Mouse (Mus musculus) cerebellum, adult 9-11 months (tissue): ENCODE data around the gene Hspa1a.
"Not testable (repeated sequence)": the region's sequence is repeated elsewhere in the genome, so short reads cannot be mapped to it uniquely, and the experiment has no call there.

Experiments used
- DNase-seq: peaks from one replicate; pipeline ENCODE4 v3.0.0; 2022

Gene Hspa1a

DNA sequence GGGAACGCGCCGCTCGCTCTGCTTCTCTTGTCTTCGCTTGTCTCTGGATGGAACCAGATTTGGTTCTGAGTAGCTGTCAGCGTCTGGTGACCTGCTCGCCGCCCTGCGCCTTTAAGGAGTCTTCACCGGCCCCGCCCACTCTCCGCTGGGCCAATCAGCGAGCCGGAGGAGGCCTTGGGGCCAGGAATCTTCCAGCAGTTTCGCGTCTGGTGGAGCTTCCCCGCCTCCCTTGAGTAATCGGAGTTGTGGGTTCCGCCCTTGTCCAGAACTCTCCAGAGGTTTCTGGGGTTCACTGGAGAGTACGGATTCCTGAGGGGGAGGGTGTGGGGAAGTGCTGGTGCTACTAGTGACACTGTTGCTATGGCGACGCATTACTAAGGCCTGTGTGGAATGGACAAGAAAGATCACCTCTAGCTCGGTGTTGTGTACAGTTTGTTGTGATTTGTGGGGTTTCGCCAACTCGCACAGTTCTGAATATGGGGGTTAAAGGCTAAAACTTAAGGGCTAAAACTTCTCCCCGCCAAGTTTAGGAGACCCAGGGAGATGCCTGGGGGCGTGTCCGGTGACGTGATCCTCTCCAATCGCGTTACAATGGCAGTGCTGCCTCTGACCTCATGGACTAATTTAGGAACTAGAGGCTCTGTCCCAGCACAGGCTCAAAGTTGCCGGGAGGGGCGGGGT, at the start of gene Hspa1a, which contains the start of gene Hspa1l:
Hspa1a (minus strand) TSS at position 88 of the 681 bp plus-strand sequence.
Hspa1l (plus strand) TSS at position 635 of the 681 bp plus-strand sequence.
- DNase-seq = peak; percentile 86

DNA sequence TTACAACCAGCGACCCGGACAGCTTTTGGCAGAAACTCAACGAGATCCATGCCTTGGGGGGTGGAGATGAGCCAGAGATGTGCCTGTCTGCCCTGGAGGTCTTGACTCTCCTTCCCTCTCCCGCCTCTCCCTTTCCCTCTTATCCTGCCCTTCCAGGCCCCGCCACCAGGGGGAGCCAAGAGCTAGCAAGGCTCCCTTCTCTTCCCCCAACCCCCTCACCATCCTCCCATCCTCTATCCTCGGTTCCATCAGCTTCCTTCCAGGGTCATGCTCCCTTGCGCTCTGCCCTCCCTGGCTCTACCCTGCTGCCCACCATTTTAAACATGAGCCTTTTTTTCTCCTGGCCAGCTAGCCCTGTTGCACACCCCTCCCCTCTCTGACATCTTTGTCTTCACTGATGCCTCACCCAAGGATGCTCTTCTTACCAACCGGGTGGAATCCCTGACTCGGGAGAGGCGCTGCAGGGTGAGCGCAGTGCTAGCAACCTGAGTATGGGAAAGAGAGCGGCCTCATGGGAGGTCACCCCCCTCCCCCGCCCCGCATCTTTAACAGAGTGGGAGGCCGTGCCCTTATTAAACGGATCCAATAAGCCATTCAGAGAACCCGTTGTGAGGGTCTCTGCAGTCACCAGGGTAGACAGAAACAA, 49.3 kb upstream of the Hspa1a start:
- peak; percentile 88 for DNase-seq

DNA sequence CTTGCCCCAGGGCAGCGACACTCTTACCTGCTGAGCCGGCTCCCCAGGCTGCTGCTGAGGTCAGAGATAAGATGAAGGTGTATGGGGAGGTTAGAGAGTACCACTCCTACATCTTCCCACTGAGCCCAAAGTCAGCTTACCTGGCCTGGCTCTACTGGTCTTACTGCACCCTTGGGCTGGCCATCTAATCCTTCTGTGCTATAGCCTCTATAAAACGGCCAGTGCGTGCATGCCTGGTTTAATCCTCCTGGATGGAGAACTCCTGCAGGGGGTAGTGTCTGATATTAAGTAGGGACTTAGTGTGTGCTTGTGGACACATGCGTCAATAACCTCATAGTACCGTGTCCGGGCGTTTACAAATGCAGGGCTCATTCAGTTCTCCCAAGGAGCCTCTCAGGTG, 48.6 kb upstream of the Hspa1a start:
- DNase-seq = peak; percentile 34

- no peak for DNase-seq
Observed at GRCm38 (mm10) chr17:35019894-35020293, 47.9 kb upstream of the Hspa1a start.

- peak; percentile 44 for DNase-seq
Observed at GRCm38 (mm10) chr17:35018171-35018570, 46.2 kb upstream of the Hspa1a start.

- DNase-seq = peak; percentile 54
Observed at GRCm38 (mm10) chr17:35017706-35018030, 45.7 kb upstream of the Hspa1a start.

- peak; percentile 65 for DNase-seq
Observed at GRCm38 (mm10) chr17:35016791-35017705, 45.1 kb upstream of the Hspa1a start.

GRCm38 (mm10) chr17:35016376-35016775, 44.4 kb upstream of the Hspa1a start, which contains the start of gene Vwa7:
TSS of gene Vwa7 (plus strand) at chr17:35016579.
- DNase-seq = peak; percentile 87

- DNase-seq = peak; percentile 50
Observed at GRCm38 (mm10) chr17:35015296-35015695, 43.3 kb upstream of the Hspa1a start.

- DNase-seq = no peak
Observed at GRCm38 (mm10) chr17:35013221-35013620, 41.3 kb upstream of the Hspa1a start.

DNA sequence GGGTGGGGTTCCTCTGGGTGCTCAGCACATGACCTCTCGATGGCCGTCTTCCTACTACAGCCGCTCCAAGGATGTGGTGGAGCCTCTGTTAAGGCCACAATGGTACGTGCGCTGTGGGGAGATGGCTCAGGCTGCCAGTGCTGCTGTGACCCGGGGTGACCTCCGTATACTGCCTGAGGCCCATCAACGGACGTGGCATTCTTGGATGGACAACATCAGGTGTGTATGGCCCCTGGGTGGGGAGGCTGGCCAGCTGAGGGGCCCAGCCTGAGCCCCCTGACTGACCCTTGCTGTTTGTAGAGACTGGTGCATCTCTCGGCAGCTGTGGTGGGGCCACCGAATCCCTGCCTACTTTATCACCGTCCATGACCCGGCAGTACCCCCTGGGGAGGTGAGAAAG, 40.5 kb upstream of the Hspa1a start:
- no peak for DNase-seq

GRCm38 (mm10) chr17:35011440-35011839, 39.5 kb upstream of the Hspa1a start:
- DNase-seq = peak; percentile 45

GRCm38 (mm10) chr17:35009586-35009985, 37.6 kb upstream of the Hspa1a start:
- DNase-seq = peak; percentile 92

GRCm38 (mm10) chr17:35007387-35007991, 35.5 kb upstream of the Hspa1a start:
- DNase-seq = peak; percentile 18

GRCm38 (mm10) chr17:35005902-35006301, 33.9 kb upstream of the Hspa1a start:
- not testable (repeated sequence) for DNase-seq

DNA sequence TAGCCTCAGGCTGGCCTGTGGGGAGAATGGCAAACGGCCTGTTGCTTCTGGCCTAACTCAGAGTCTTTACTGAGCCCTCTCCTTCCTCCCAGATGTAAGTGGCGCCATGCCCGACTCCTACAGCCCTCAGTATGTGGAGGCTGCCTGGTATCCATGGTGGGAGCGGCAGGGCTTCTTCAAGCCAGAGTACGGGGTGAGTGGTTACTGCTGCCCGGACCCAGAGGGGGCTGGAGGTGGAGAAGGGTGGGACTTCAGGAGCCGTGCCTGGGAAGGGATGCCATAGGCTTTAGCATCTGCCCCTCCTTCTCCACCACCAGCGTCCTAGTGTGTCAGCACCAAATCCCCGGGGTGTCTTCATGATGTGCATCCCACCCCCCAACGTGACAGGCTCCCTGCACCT, 33.2 kb upstream of the Hspa1a start:
- peak; percentile 44 for DNase-seq

DNA sequence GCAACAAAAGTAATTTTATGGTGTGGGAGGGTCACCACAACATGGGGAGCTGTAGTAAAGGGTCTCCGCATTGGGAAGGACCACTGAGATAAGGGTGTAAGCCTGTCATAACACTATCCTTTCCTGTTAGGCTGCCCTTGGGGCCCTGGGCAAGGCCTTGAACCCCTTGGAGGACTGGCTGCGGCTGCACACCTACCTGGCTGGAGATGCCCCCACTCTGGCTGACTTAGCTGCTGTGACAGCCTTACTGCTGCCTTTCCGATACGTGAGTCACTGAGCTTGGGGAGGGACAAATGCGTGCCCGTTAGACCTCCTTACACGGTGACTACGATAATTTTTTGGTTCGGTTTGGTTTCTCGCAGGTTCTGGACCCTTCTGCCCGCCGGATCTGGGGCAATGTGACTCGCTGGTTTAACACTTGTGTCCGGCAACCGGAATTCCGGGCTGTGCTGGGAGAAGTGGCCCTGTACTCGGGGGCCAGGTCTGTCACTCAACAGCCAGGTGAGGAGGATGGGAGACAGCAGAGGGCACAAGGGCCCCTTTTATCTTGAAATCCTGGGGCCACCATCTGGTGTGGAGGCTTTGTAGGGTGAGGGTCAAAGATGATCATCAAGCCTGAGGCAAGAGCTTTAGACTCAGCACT, 32.2 kb upstream of the Hspa1a start:
- DNase-seq = peak; percentile 37

GRCm38 (mm10) chr17:35003022-35003838, 31.3 kb upstream of the Hspa1a start:
- DNase-seq = peak; percentile 20

DNA sequence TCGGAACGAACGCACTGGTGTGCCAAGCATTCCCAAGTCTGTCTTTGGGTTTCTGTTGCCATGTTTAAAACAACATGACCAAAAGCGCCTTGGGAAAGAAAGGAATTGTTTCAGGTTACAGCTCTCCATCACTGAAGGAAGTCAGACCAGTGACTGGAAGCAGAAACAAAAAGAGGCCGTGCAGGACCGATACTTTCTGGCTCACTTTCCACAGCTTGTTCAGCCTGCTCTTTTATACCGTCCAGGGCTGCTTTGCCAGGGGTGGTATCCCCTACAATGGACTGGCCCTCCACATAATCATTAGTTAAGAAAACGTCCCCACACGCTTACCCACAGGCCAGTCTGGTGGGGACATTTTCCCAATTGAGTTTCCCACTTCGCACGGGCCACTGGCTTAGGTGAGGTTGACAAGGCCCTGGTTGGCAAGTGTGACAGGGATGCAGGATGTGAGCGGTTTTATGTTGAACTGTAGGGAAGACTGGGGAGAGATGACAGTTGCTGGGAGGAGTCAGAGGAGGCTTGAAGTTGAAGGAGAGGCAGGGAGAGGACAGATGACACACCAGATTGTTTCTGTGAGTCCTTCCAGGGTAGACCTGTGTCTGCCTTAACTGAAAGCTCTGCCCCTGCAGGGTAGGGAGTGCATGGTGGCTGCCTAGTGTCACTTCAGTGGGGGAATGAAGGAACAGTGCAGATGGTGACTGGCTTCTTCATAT, 30.4 kb upstream of the Hspa1a start:
- DNase-seq = peak; percentile 40

- peak; percentile 30 for DNase-seq
Observed at GRCm38 (mm10) chr17:35001452-35002152, 29.6 kb upstream of the Hspa1a start.
